Mouse (Mus musculus): Measurements from ENCODE around the gene Tbxas1. TPM values are rescaled to one million over a fixed set of nuclear protein-coding genes. Genes with fewer than 3 reads are reported as not detected.

Tbxas1 gene
- total and polyA plus RNA-seq, 3 experiments = not detected

DNA sequence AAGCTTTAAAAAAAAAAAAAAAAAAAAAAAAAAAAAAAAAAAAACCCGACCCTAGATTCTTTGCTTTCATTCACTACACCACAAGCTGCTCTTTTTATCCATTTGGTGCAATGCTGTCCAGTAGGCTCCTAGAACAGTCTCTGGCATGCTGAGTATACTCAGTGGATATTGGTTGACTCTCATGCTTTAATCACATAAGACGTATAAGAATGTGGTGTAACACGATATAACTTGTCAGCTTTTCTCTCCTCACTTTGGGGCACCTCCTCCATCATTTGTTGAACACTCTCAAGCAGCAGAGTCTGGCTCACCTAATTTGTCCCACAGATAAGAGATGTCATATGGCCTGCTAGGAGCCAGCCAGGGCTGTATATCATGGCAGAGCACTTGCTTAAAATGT, 11.6 kb upstream of the Tbxas1 start:
- Histone ChIP-seq H3K36me3 (replicated peaks in 1 of 2; ENCODE audit: control insufficient read depth in 1 of 2, insufficient read depth in 1 of 2, low read length in 1 of 2) (no peaks in the 10 kb centered on the region), H3K4me1 (ENCODE audit: control insufficient read depth in 1 of 2, insufficient read depth in 2 of 2) (peaks cover 16 to 19% of the 10 kb centered on the region in 2 experiments), H3K27ac (ENCODE audit: insufficient read depth, low read depth) (no peak overlapping the region), H3K9me3 (replicated peaks; ENCODE audit: low read length) (no peaks in the 10 kb centered on the region), H3K9ac (ENCODE audit: insufficient read depth, low read depth) (no peak overlapping the region), H3K27me3 (replicated peaks) (no peaks in the 10 kb centered on the region), H3K79me2 (replicated peaks; ENCODE audit: control insufficient read depth, extremely low read depth, insufficient read depth, poor library complexity, severe bottlenecking) (no peaks in the 10 kb centered on the region), H3K4me2 (ENCODE audit: insufficient read depth, low read depth, poor library complexity, severe bottlenecking) (no peak overlapping the region), H3K4me3 (replicated peaks in 1 of 3; ENCODE audit: low read depth in 2 of 3, low read length in 2 of 3, poor library complexity in 1 of 3) (no peak overlapping the region)
- dilution Hi-C loops (cut with MboI; ENCODE audit: extremely low pct_ligation_motif_present, extremely low pct_unique_long_range_greater_than_20kb, low sequenced_read_pairs) (no loop called here), in situ Hi-C loops (cut with MboI; ENCODE audit: low pct_ligation_motif_present, low pct_unique_long_range_greater_than_20kb, low sequenced_read_pairs) (no loop called here)
- DNase-seq (ENCODE audit: extremely low read depth) = no peak
- TF ChIP-seq CHD1 (IDR thresholded peaks at IDR 0.05; ENCODE audit: low read depth, low read length) (no peak), TCF12 (IDR thresholded peaks at IDR 0.05; ENCODE audit: low read depth, low read length) (no peak), SIN3A (IDR thresholded peaks at IDR 0.05; ENCODE audit: low read length) (no peak), HCFC1 (IDR thresholded peaks at IDR 0.05; ENCODE audit: low read depth, low read length) (no peak), MAZ (IDR thresholded peaks at IDR 0.05; ENCODE audit: low read depth, low read length) (no peak), ZMIZ1 (IDR thresholded peaks at IDR 0.05; ENCODE audit: low read depth, low read length) (no peak), E2F4 (IDR thresholded peaks at IDR 0.05; ENCODE audit: insufficient replicate concordance, low read depth, low read length) (no peak), PAX5 (IDR thresholded peaks at IDR 0.05; ENCODE audit: low read length) (no peak), USF2 (conservative IDR thresholded peaks at IDR 0.05; ENCODE audit: low read depth, low read length) (no peak), MYC (IDR thresholded peaks at IDR 0.05; ENCODE audit: low read depth, low read length) (no peak)

DNA sequence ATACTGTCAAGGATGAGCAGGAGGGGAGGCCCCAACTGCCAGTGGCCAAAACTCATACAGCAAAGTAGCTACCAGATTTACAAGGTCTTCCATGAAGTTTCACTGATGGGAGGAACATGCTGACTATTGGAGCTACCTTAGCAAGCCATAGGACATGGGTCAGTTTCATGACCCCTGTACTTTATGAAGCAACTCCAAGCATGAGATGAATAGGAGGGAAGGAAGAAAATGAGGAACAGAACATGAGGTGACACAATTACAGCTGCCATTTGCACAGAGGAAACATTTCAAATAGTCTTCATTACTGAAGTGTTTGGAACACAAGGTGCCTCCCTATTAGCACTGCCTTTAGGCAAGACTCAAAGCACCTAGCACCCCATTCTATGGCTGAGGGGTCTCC, 9.4 kb upstream of the Tbxas1 start:
- Histone ChIP-seq H3K27me3 (replicated peaks) (no peaks in the 10 kb centered on the region), H3K27ac (ENCODE audit: insufficient read depth, low read depth) (no peak overlapping the region), H3K4me2 (ENCODE audit: insufficient read depth, low read depth, poor library complexity, severe bottlenecking) (no peak overlapping the region), H3K4me1 (ENCODE audit: control insufficient read depth in 1 of 2, insufficient read depth in 2 of 2) (peaks cover 19 to 20% of the 10 kb centered on the region in 2 experiments), H3K4me3 (replicated peaks in 1 of 3; ENCODE audit: low read depth in 2 of 3, low read length in 2 of 3, poor library complexity in 1 of 3) (no peak overlapping the region), H3K79me2 (replicated peaks; ENCODE audit: control insufficient read depth, extremely low read depth, insufficient read depth, poor library complexity, severe bottlenecking) (no peaks in the 10 kb centered on the region), H3K9me3 (replicated peaks; ENCODE audit: low read length) (no peaks in the 10 kb centered on the region), H3K9ac (ENCODE audit: insufficient read depth, low read depth) (no peak overlapping the region), H3K36me3 (replicated peaks in 1 of 2; ENCODE audit: control insufficient read depth in 1 of 2, insufficient read depth in 1 of 2, low read length in 1 of 2) (no peaks in the 10 kb centered on the region)
- TF ChIP-seq SMC3 (IDR thresholded peaks at IDR 0.05; ENCODE audit: low read depth, low read length) (no peak), MYC (IDR thresholded peaks at IDR 0.05; ENCODE audit: low read depth, low read length) (no peak), GABPA (IDR thresholded peaks at IDR 0.05; ENCODE audit: insufficient replicate concordance, low read depth, low read length) (no peak), PAX5 (IDR thresholded peaks at IDR 0.05; ENCODE audit: low read length) (no peak), MAFK (IDR thresholded peaks at IDR 0.05; ENCODE audit: insufficient replicate concordance, low read length) (no peak), E2F4 (IDR thresholded peaks at IDR 0.05; ENCODE audit: insufficient replicate concordance, low read depth, low read length) (no peak), HCFC1 (IDR thresholded peaks at IDR 0.05; ENCODE audit: low read depth, low read length) (no peak), NELFE (IDR thresholded peaks at IDR 0.05; ENCODE audit: low read depth, low read length) (no peak), ZC3H11A (IDR thresholded peaks at IDR 0.05; ENCODE audit: low read depth, low read length) (no peak), JUN (IDR thresholded peaks at IDR 0.05; ENCODE audit: insufficient read depth, low read depth, low read length) (no peak), TBP (conservative IDR thresholded peaks at IDR 0.05; ENCODE audit: low read depth, low read length) (no peak)
- dilution Hi-C loops (cut with MboI; ENCODE audit: extremely low pct_ligation_motif_present, extremely low pct_unique_long_range_greater_than_20kb, low sequenced_read_pairs) = no loop called here
- in situ Hi-C loops (cut with MboI; ENCODE audit: low pct_ligation_motif_present, low pct_unique_long_range_greater_than_20kb, low sequenced_read_pairs) = no loop called here
- DNase-seq (ENCODE audit: extremely low read depth) = no peak

Measured in CH12.LX (cell line).